Mouse (Mus musculus): ENCODE results near the gene Caln1. TPM values are rescaled to one million over a fixed set of nuclear protein-coding genes. Genes with fewer than 3 reads are reported as not detected.

Gene Caln1
- polyA plus RNA-seq (2014; fragmentation: Illumina TruSeq; extraction: RNeasy Lipid Tissue Mini Kit (QIAGEN cat#74804); ENCODE audit: low read depth, low replicate concordance), result not detected

DNA sequence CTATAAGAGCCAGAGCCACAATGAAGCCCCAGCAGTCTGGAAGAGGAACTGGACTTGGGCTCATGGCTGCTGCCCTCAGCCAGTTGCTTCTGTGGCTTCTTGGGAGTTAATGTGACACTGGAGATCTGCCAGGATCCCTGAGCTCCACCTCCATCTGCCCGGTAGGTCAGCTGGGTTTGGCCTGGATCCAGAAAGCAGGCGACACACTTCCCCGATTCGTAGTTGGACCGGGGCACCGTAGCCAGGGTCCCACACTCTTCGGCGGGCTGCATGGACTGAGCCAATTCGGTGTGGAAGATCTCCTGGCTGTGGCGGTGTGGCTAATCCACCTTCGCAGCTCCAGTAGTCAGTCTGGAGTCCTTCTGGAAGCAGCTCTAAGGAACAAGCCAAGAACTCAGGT lies at the start of gene Caln1:
Caln1 (plus strand) TSS at position 219 of the 400 bp plus-strand sequence.

DNA sequence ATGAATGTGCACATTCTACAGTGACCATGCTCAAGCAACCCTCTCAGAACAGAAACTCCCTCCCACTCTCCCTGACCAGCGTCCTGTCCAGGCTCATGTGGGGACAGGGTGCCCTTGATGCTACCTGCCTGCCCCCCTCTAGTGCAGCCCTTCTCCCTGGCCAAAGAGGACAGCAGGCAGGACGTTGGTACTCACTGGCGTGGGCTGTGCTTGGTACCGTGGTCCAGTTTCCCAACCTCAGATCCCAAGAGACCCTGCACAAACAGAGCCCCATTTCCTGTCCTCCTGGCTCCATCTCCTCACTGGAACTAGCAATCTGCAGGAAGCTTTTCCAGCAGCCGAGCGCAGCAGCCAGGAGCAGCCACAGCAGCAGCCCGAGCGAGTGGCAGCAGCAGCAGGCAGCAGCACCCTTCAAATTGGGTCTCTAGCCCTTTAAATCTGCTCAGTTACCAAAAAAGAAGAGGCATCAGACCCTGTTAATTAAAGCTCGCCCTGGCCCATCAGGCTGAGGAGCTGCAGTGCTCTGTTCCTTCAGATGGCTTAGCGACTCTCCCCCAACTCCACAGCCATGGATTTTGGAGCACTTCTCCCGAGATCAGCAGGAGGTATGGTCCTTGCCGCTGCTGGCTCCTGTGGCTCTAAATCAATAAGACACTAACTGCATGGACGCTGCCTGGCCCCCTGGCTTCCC lies 15.1 kb downstream of the Caln1 start, which contains the start of gene A330070K13Rik:
A330070K13Rik (minus strand) TSS at position 410 of the 691 bp plus-strand sequence.

Other genes starting within 250 kb of the Caln1 start
- gene Kctd7, start 224.6 kb upstream of the Caln1 start, polyA plus RNA-seq (2014; fragmentation: Illumina TruSeq; extraction: RNeasy Lipid Tissue Mini Kit (QIAGEN cat#74804); ENCODE audit: low read depth, low replicate concordance), result 5.0 TPM
- 31.3 TPM for gene Rabgef1, start 197.7 kb upstream of the Caln1 start, polyA plus RNA-seq (2014; fragmentation: Illumina TruSeq; extraction: RNeasy Lipid Tissue Mini Kit (QIAGEN cat#74804); ENCODE audit: low read depth, low replicate concordance)
- gene Tmem248, start 152.4 kb upstream of the Caln1 start, polyA plus RNA-seq (2014; fragmentation: Illumina TruSeq; extraction: RNeasy Lipid Tissue Mini Kit (QIAGEN cat#74804); ENCODE audit: low read depth, low replicate concordance), result 43.4 TPM
- gene Sbds, start 113.9 kb upstream of the Caln1 start, polyA plus RNA-seq (2014; fragmentation: Illumina TruSeq; extraction: RNeasy Lipid Tissue Mini Kit (QIAGEN cat#74804); ENCODE audit: low read depth, low replicate concordance), result 92.8 TPM
- 15.6 TPM for gene Tyw1, start 113.8 kb upstream of the Caln1 start, polyA plus RNA-seq (2014; fragmentation: Illumina TruSeq; extraction: RNeasy Lipid Tissue Mini Kit (QIAGEN cat#74804); ENCODE audit: low read depth, low replicate concordance)
- not detected for gene A330070K13Rik, start 15.2 kb downstream of the Caln1 start, polyA plus RNA-seq (2014; fragmentation: Illumina TruSeq; extraction: RNeasy Lipid Tissue Mini Kit (QIAGEN cat#74804); ENCODE audit: low read depth, low replicate concordance)